Mouse (Mus musculus) hindbrain, embryonic 13.5 days (tissue): ENCODE measurements around the gene Syap1. TPM values are rescaled to one million over a fixed set of nuclear protein-coding genes. Genes with fewer than 3 reads are reported as not detected.
"Not testable (repeated sequence)": the region's sequence is repeated elsewhere in the genome, so short reads cannot be mapped to it uniquely, and the experiment has no call there.

Experiments
- ATAC-seq: fragments of 200-750 bp; cut with Nextera tagmentation; 2 replicates; pipeline ENCODE4 v1.8.0; 2017; ENCODE audit warnings: moderate TSS enrichment; ENCODE audit not compliant: low FRiP score
- H3K27ac ChIP-seq: fragments of 300-500 bp; sonication (generic); 2 replicates; pipeline ENCODE4 v1.5.1; 2015; ENCODE audit warnings: inconsistent platforms, mild to moderate bottlenecking, moderate library complexity
- H3K27me3 ChIP-seq: fragments of 300-500 bp; sonication (generic); 2 replicates; pipeline ENCODE4 v1.6.1; 2015; ENCODE audit warnings: mild to moderate bottlenecking, inconsistent platforms
- H3K36me3 ChIP-seq: fragments of 300-500 bp; sonication (generic); 2 replicates; pipeline ENCODE4 v1.6.1; 2015; ENCODE audit warnings: mild to moderate bottlenecking, inconsistent platforms
- H3K4me1 ChIP-seq: fragments of 300-500 bp; sonication (generic); replicated peaks from 2 replicates; pipeline ENCODE4 v1.6.1; 2015; ENCODE audit warnings: inconsistent platforms
- H3K4me2 ChIP-seq: fragments of 300-500 bp; sonication (generic); 2 replicates; pipeline ENCODE4 v1.6.1; 2015; ENCODE audit warnings: inconsistent platforms, mild to moderate bottlenecking, moderate library complexity
- H3K4me3 ChIP-seq: fragments of 300-500 bp; sonication (generic); 2 replicates; pipeline ENCODE4 v1.5.1; 2015; ENCODE audit warnings: mild to moderate bottlenecking, inconsistent platforms
- H3K9ac ChIP-seq: fragments of 300-500 bp; sonication (generic); 2 replicates; pipeline ENCODE4 v1.6.1; 2015; ENCODE audit warnings: mild to moderate bottlenecking, inconsistent platforms
- H3K9me3 ChIP-seq: fragments of 300-500 bp; sonication (generic); 2 replicates; pipeline ENCODE4 v1.6.1; 2016; ENCODE audit warnings: inconsistent platforms
- WGBS: fragments of 180-500 bp; shearing (Covaris S2); methylation state at CpG from one replicate; pipeline ENCODE4 v1.1.7; 2015; 5-methylcytosine and 5-hydroxymethylcytosine counted together
- polyA plus RNA-seq: library from polyadenylated mRNA; unstranded; fragments of >200 nt; fragmentation: Nextera tagmentation; extraction: Ambion mirVana; gene quantifications from 2 replicates; pipeline ENCODE4 v1.2.1, GENCODE M21; 2015

The Syap1 gene
- polyA plus RNA-seq = 29.7 TPM in 2 replicates

GRCm38 (mm10) chrX:162887931-162888511 is at the start of gene Syap1:
Gene Syap1, minus strand, starts transcription at chrX:162888447.
- H3K9me3 ChIP-seq = no peaks in the 10 kb centered on the region
- H3K36me3 ChIP-seq = no peaks in the 10 kb centered on the region
- H3K4me2 ChIP-seq = peak within 1 kb of the TSS; percentile 62
- H3K27me3 ChIP-seq = no peaks in the 10 kb centered on the region
- H3K4me1 ChIP-seq = peaks cover 8% of the 10 kb centered on the region
- peak within 1 kb of the TSS; percentile 78 for H3K27ac ChIP-seq
- H3K4me3 ChIP-seq = peak within 1 kb of the TSS; percentile 65
- ATAC-seq = peak; percentile 97
- peak within 1 kb of the TSS; percentile 81 for H3K9ac ChIP-seq
- WGBS = 27% methylated on average over 38 of the region's 47 CpGs

DNA sequence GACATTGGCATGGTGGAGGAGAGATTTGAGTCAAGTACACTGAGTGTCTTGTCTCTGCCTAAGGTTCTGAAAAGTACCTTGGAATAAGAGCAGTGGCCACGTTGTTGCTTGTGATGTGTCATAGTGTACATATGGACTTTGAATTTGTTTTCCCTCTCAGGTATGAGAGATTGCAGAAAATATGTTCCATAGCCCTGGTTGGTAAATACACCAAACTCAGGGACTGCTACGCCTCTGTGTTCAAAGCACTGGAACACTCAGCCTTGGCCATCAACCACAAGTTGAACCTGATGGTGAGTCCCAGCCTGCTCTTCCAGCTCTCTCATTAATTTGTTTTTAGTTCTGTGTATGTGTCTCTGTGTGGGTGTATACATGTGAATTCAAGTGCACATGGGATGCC is 43.2 kb upstream of the Syap1 start:
- 96% methylated on average over 2 of the region's 2 CpGs for WGBS
- Histone ChIP-seq H3K36me3 (peaks cover 30% of the 10 kb centered on the region), H3K9ac (no peak overlapping the region), H3K27me3 (no peaks in the 10 kb centered on the region), H3K9me3 (no peaks in the 10 kb centered on the region), H3K4me2 (no peak overlapping the region), H3K27ac (no peak overlapping the region), H3K4me3 (no peak overlapping the region), H3K4me1 (no peaks in the 10 kb centered on the region)
- no peak for ATAC-seq

DNA sequence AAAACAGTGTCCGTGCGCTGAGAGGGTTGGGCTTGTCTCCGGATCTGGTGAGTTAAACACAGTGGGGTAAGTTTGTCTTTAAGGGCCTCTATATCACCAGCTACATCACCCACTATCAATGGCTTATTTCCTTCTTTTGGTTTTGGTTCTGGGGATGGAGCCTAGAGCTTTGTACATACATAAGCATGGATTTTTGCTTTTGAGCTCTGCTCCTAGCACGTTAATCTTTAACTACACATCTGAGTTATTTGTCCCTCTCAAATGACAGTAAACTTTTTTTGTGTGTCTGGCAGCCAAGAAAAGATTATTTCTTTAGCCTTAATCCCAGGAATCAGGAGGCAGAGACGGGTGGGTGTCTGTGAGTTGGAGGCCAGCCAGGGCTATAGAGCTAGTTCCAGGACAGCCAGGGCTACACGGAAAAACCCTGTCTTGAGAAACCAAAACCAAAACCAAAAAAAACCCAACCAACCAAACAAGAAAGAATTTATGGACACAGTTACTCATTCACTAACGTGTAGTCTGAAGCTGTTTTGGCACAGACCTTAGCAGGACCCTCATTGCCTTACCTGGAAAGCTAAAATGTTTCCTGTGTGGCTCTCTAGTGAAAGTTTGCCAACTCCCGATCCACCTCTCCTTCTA is 33.4 kb upstream of the Syap1 start:
- no peak overlapping the region for H3K4me3 ChIP-seq
- H3K9ac ChIP-seq = no peak overlapping the region
- no peak for ATAC-seq
- H3K4me2 ChIP-seq = no peak overlapping the region
- H3K27ac ChIP-seq = no peak overlapping the region
- no peaks in the 10 kb centered on the region for H3K9me3 ChIP-seq
- no peaks in the 10 kb centered on the region for H3K27me3 ChIP-seq
- 89% methylated on average over 8 of the region's 8 CpGs for WGBS
- no peaks in the 10 kb centered on the region for H3K4me1 ChIP-seq
- H3K36me3 ChIP-seq = peaks cover 19% of the 10 kb centered on the region

DNA sequence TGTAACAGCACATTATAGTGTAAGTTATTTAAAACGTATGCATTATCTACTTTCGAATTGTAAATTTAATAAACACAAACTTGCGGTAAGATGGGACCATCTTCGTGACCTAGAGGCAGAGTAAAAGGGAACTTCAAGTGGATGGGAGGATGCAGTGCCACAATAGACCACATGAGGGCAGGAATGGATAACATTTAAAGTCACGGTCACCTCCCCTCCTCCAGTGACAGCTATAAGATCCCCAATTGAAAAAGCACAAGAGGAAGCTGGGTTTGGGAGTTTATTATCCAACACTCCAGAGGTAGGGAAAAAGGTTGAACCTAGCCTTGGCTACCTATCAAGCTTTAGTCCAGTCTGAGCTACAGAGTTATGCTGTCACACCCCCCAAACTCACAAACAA is 27.4 kb upstream of the Syap1 start:
- Histone ChIP-seq H3K36me3 (peaks cover 6% of the 10 kb centered on the region), H3K27me3 (no peaks in the 10 kb centered on the region), H3K4me2 (no peak overlapping the region), H3K27ac (no peak overlapping the region), H3K9me3 (no peaks in the 10 kb centered on the region), H3K9ac (no peak overlapping the region), H3K4me3 (no peak overlapping the region), H3K4me1 (no peaks in the 10 kb centered on the region)
- 36% methylated on average over 5 of the region's 5 CpGs for WGBS
- ATAC-seq = no peak

- no peak overlapping the region for H3K9ac ChIP-seq
- H3K27me3 ChIP-seq = no peaks in the 10 kb centered on the region
- H3K4me2 ChIP-seq = no peak overlapping the region
- H3K4me3 ChIP-seq = no peak overlapping the region
- H3K36me3 ChIP-seq = peaks cover 14% of the 10 kb centered on the region
- H3K27ac ChIP-seq = no peak overlapping the region
- 93% methylated on average over 3 of the region's 3 CpGs for WGBS
- ATAC-seq = no peak
- no peaks in the 10 kb centered on the region for H3K9me3 ChIP-seq
- H3K4me1 ChIP-seq = no peaks in the 10 kb centered on the region
Measured at GRCm38 (mm10) chrX:162913651-162914050, 25.4 kb upstream of the Syap1 start.

DNA sequence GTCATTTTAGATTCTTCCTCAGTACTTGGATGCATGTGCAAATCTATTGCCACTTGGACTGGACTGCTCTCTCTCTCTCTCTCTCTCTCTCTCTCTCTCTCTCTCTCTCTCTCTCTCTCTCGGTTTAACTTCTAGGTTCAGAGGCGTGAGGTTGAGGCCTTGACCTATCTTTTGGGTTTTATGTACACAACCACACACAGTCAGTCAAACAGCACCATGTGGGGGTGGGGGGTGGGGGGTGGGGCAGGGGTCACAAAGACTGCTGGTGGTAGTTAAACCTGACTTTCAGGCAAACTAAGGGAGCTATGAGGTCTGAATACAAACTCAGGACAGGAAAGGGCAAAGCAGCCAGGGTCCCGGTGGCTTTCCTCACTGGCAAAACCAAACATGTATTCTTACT is 19.3 kb upstream of the Syap1 start:
- H3K4me2 ChIP-seq = no peak overlapping the region
- WGBS = 68% methylated on average over 3 of the region's 3 CpGs
- H3K4me1 ChIP-seq = peaks cover 9% of the 10 kb centered on the region; the same call in 1 of the 2 replicates
- ATAC-seq = no peak
- no peak overlapping the region for H3K9ac ChIP-seq
- H3K9me3 ChIP-seq = no peaks in the 10 kb centered on the region
- no peak overlapping the region for H3K27ac ChIP-seq
- H3K36me3 ChIP-seq = peaks cover 11% of the 10 kb centered on the region
- H3K27me3 ChIP-seq = no peaks in the 10 kb centered on the region
- no peak overlapping the region for H3K4me3 ChIP-seq

GRCm38 (mm10) chrX:162902040-162902734 is 13.9 kb upstream of the Syap1 start:
- Histone ChIP-seq H3K4me2 (peak overlapping the region; percentile 66), H3K9me3 (no peaks in the 10 kb centered on the region), H3K27ac (peak overlapping the region; percentile 83), H3K4me3 (peak overlapping the region; percentile 59), H3K4me1 (peaks cover 11% of the 10 kb centered on the region; the same call in 1 of the 2 replicates), H3K9ac (peak overlapping the region; percentile 81), H3K27me3 (no peaks in the 10 kb centered on the region), H3K36me3 (no peaks in the 10 kb centered on the region)
- WGBS = 19% methylated on average over 29 of the region's 29 CpGs
- peak; percentile 87 for ATAC-seq

- no peaks in the 10 kb centered on the region for H3K27me3 ChIP-seq
- 11% methylated on average over 24 of the region's 25 CpGs for WGBS
- peaks cover 11% of the 10 kb centered on the region; the same call in 1 of the 2 replicates for H3K4me1 ChIP-seq
- H3K4me3 ChIP-seq = peak overlapping the region; percentile 59
- peak; percentile 86 for ATAC-seq
- peak overlapping the region; percentile 66 for H3K4me2 ChIP-seq
- H3K27ac ChIP-seq = peak overlapping the region; percentile 83
- H3K9ac ChIP-seq = peak overlapping the region; percentile 81
- H3K36me3 ChIP-seq = no peaks in the 10 kb centered on the region
- no peaks in the 10 kb centered on the region for H3K9me3 ChIP-seq
Measured at GRCm38 (mm10) chrX:162901371-162902039, 13.3 kb upstream of the Syap1 start.

DNA sequence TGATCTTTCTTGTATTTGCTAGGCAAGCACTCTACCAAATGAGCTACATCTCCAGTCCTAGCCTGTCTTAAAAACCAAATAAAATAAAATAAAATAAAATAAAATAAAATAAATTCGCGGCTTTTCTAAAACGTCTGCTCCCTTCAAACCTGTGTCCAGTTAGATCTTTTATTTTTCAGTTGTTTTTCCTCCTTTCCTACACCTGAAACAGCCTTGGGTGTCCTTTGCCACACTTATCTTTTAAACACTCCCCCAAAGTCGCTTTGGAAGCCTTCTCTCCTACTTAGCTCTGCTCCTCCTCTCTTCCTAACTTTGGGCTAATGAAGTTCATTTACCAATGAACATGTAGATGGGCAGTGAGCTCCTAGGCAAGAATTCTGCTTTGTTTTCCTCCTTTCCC is 12.7 kb upstream of the Syap1 start, which contains the start of gene Ctps2:
Gene Ctps2, plus strand, starts transcription at position 301 of the 400 bp plus-strand sequence.
- Histone ChIP-seq H3K9ac (peak within 1 kb of the TSS; percentile 81), H3K4me1 (peaks cover 11% of the 10 kb centered on the region; the same call in 1 of the 2 replicates), H3K9me3 (no peaks in the 10 kb centered on the region), H3K27me3 (no peaks in the 10 kb centered on the region), H3K4me3 (peak within 1 kb of the TSS; percentile 59), H3K36me3 (no peaks in the 10 kb centered on the region), H3K4me2 (peak within 1 kb of the TSS; percentile 66), H3K27ac (peak within 1 kb of the TSS; percentile 83)
- WGBS = 33% methylated on average over 4 of the region's 4 CpGs
- ATAC-seq = no peak

DNA sequence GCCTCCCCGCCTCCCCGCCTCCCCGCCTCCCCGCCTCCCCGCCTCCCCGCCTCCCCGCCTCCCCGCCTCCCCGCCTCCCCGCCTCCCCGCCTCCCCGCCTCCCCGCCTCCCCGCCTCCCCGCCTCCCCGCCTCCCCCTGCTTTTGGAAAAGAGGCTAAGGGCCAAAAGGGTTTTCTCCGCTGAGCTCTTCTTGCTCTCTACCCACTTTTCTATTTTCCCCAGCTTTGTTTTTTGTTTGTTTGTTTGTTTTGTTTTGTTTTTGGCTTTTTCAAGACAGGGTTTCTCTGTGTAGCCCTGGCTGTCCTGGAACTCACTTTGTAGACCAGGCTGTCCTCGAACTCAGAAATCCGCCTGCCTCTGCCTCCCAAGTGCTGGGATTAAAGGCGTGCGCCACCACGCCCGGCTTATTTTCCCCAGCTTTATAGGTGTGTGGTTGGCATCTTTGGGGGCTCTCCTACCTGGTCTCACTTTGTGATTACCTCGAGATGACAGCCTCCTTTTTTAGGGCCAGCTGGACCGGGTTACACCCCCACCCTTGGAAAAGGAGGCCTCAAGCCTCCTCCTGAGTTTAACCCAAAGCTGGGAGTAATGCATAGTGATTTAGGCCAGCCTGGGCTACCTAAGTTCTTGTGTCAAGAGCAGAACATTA is 452 bp upstream of the Syap1 start:
- not testable (repeated sequence) for H3K27ac ChIP-seq, H3K36me3 ChIP-seq, H3K9ac ChIP-seq, H3K4me1 ChIP-seq, H3K9me3 ChIP-seq, H3K27me3 ChIP-seq, H3K4me2 ChIP-seq
- WGBS = 72% methylated on average over 10 of the region's 25 CpGs
- H3K4me3 ChIP-seq = peak overlapping the region; percentile 4
- ATAC-seq = peak; percentile 50

GRCm38 (mm10) chrX:162878236-162878635 is 10.0 kb downstream of the Syap1 start:
- Histone ChIP-seq H3K4me2 (no peak overlapping the region), H3K36me3 (peaks cover 32% of the 10 kb centered on the region), H3K9ac (no peak overlapping the region), H3K4me3 (no peak overlapping the region), H3K27me3 (no peaks in the 10 kb centered on the region), H3K27ac (no peak overlapping the region), H3K9me3 (no peaks in the 10 kb centered on the region), H3K4me1 (no peaks in the 10 kb centered on the region)
- WGBS = 98% methylated on average over 3 of the region's 3 CpGs
- ATAC-seq = no peak

DNA sequence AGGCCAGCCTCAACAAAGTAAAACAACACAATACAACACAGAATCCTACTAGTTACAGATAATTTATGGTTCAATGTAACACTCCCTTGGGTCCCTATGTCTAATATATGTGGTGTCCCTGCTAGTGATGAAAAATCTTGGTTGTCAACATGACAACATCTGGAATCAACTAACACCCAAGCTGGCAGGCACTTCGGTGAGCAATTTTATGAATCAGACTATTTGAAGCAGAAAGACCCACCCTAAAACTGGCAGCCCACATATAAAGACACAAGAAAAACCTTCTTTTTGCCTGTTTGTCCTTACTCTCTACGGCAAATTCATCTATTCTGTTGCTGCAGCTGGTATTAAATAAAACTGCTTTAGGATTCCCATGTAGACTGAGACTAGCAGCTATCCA is 14.5 kb downstream of the Syap1 start:
- ATAC-seq = no peak
- H3K36me3 ChIP-seq = peaks cover 23% of the 10 kb centered on the region
- no peak overlapping the region for H3K4me3 ChIP-seq
- H3K27me3 ChIP-seq = 0 out of 2 replicates have a peak, but pooled peaks cover 3% of the 10 kb centered on the region
- no peak overlapping the region for H3K4me2 ChIP-seq
- H3K27ac ChIP-seq = no peak overlapping the region
- no peak overlapping the region for H3K9ac ChIP-seq
- no peaks in the 10 kb centered on the region for H3K9me3 ChIP-seq
- WGBS = 92% methylated on average over 2 of the region's 2 CpGs
- H3K4me1 ChIP-seq = no peaks in the 10 kb centered on the region
